Mouse (Mus musculus): Measurements from ENCODE around the gene Notum.
"Not testable (repeated sequence)": the region's sequence is repeated elsewhere in the genome, so short reads cannot be mapped to it uniquely, and the experiment has no call there.

The Notum gene

DNA sequence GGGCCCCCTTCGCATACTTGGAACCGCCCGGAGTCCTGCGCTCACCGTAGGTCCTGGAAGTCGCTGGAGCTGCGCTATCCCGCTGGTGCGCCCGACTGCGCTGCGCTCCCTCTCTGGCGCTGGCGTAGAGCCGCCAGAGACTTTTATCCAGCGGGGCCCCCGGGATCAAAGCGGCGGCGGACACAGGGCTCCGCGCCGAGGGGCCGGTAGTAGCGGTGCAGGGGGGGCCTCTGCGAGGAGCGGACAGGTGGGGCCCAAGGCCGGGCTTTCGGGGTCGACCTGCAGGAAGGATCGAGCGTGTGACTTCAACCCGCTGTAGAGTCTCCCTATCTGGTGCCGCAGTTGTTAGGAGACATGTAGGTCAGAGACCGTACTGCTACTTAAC is at the start of gene Notum:
Gene Notum, minus strand, starts transcription at position 100 of the 385 bp plus-strand sequence.
- DNase-seq (ENCODE audit: low spot score): no peak

DNA sequence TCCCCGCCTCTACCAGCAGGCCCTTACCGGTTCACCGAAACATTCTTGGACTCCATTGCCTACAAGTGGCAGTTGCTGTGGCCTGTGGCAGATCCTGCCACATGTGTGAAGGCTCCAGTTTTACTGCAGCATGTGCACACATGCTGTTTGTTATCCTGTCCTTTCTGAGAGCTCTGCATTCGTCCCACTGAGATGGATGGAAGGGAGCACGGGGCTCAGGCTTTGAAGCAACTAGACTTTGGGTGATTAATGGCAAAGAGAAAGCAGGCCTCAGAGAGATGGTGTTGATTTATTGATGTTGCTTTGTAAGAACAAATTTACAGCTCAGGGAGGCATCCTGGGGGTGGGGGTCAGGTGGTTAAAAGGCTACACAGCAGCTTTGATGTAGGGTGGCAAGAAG is 49.7 kb upstream of the Notum start:
- DNase-seq (ENCODE audit: low spot score): no peak

DNA sequence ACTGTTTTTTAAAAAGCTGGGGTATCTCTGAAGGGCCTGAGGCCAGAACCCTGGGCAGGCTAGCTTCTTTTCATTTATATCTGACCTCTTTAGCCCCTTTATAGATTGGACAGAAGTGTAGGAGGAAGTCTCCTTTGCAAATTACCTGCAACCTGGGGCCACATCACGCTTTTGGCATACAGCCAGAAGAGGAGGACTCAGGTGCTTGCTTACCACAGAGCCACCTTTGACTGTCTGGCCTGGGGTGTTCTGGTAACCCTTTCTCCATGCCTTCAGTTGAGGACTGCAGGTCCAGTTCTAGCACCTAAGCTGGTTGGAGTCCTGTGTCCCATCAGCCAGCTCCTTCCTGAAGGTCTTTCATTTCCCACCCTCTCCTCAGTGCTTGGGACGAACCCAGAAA is 48.6 kb upstream of the Notum start:
- DNase-seq (ENCODE audit: low spot score): no peak

DNA sequence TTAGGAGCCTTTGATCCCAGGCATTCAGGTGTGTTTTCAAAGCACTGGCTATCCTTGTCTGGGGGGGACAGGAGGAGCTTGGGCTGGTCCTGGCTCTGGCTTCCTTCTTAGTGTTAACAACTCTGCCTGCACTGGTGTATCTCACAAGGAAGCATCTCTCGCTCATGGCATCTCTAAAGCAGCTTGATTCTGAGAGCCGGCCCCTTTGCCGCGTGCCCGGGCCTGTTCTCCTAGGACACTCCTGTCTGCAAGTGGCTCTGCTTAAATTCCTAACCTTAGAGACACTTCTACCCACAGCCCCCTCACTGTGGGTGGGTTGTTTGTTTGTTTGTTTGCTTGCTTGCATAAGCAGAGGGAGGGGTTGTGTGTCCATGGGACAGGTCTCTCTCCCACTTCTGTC is 47.0 kb upstream of the Notum start:
- no peak for DNase-seq (ENCODE audit: low spot score)

DNA sequence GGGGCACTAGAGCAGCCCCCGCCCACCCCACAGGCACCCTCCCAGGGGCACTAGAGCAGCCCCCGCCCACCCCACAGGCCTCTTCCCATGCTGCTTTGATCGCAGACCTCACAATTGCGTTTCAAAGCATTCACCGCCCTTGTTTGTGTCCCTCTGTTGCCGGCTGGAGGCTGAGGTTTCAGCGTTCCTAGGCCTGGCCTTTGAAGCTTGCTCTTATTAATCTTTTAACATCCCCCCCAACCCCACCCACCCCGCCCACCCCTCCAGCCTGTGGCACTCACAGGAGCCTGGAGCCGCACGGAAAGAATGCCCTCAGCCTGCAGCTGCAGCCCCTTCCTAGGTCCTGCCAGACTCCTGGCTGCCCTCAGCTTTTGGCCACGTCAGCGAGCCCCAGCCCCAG is 46.2 kb upstream of the Notum start:
- no peak for DNase-seq (ENCODE audit: low spot score)

DNA sequence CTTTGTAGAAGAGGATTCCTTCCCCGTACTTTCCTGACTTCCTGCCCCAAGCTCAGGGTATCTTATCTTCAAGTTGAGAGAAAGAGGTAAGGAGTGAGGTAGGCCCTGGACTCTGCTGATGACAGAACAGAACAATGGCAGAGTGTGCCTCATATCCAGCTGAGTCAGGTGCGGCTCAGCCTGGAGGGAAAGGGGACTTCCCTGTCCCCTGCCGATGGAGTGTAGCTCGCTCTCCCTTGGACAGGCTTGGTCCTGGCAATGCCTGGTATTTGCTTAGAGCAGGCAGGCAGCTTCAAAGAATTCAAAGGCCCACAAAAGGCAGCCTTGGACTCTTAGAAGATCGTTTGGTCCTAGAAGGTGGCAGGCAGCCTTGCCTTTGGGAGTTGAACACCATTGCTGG is 45.1 kb upstream of the Notum start:
- no peak for DNase-seq (ENCODE audit: low spot score)

DNA sequence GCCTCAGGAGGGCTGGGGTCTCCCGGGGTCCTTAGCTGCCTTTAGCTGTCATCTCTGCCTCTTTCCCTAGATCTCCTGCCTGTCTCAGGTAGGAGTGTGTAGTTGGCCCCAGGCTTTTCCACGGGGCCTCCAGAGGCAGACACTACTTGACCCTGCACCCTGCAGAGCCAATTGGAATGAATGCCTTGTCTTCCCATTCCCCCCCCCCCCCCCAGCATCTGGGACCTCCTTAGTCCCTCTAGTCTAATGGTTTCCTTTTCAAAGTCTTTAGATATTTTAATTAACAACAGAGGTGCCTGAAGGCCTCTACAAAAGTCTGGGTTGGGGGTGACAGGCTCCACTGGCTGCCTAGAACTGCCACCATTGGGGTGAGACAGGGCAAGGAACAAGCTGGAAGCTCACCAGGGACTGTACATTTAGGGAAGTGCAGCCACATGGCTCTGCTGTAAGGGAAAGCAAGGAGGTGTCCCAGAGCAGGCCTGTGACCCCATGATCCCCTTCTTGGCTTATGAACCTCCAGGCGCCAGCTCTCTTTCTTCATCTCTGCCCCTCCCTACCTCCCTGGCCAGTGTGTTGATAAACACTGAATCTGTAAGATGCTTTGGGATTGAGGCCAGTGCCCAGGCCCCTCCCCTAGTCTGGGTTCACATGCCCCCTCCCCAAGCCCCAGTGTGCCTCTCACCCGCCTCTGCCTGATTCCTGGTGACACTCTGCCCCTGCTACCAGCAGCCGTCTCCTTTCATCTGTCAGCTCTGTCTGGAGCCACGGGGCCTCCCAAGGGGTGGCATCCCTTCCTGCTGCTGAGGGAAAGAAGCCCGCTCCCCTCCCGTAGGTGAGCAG is 43.7 kb upstream of the Notum start:
- no peak for DNase-seq (ENCODE audit: low spot score)

DNA sequence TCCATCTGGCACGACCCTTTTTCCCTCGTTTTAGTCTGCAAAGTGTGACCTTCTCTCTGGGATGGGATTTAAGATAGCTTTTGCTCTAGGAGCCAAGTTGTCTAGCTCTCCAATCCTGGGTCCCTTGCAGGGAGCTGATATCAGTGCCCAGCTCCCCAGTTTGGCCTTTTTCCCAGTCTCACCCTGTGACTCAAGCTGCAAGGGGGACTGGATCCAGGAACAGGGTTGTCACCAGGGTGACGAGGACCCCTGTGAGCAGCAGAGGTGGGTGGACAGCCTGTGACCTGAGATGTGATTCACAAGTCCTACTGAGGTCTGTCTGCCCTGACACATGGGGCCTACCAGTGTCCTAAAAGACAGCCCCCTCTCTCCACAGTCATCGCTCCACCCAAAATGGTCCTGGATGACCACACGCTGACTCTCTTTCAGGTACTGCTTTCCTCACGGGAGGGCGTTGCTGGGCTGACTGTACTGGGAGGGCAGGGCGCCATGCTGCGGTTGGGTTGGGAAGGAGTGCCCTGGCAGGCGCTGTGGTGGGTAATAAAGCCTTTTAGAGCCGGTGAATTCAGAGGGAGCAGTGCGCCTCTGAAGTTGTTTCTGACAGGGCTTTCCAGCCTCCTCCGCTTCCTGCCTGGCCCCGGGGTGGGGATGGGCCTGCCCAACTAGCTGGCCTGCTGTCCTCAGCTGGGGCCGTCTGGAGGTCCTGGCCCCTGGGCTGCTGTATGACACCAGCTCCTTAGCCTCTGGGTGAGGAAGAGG is 42.9 kb upstream of the Notum start:
- no peak for DNase-seq (ENCODE audit: low spot score)

DNA sequence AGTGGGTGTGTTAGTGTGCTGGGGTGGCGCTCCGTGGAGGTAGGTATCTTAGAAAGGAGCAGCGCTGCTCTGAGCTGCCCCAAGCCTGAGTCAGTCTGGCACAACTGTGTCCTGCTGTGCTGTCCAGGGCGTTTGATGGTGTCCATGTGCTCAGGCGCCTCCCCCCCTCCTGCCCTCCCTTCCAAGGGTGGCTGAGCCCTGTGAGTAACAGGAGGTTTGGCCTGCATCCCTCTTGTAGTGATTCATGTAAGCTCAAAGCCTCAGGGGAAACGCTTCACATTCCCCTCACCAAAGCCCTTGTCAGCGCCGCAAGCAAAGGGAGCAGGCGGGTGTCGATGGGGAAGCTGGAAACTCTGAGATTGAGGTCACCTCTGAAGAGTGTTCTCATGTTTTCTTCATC is 36.8 kb upstream of the Notum start:
- DNase-seq (ENCODE audit: low spot score): no peak

DNA sequence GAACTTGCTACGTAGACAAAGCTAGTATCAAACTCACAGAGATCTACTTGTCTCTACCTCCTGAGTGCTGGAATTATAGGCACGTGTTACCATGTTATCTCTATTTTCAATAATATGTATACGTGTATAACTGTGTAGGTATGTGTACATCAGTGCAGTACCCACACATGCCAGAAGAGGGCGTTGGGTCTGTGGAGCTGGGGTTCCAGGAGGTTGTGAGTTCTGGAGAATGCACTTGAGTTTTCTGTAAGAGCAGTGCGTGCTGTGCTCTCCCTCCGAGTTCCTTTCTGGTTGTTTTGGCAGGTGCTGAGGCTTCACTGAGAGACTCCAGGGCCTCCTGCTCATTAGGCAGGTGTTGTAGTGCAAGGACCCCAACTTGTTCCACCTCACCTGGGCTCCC is 35.6 kb upstream of the Notum start:
- no peak for DNase-seq (ENCODE audit: low spot score)

DNA sequence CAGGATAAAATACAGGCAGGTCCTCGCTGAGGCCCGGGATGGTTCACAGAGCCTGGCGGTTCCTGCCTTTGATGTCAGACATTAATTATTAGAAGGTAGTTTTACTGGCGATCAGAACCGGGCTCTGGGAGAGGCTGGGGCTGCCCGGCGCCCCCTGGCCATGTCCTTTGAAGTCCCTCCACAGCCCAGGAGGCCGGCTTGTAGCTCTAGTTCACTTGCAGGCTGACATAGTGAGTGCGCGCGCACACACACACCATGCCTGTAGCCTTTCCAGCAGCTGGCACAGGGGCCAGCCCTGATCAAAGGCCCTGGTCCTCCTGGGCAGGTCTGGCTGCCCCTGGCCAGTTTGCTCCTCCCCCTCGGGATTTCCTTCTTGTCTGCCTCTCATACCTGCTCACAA is 34.7 kb upstream of the Notum start:
- DNase-seq (ENCODE audit: low spot score): no peak

DNA sequence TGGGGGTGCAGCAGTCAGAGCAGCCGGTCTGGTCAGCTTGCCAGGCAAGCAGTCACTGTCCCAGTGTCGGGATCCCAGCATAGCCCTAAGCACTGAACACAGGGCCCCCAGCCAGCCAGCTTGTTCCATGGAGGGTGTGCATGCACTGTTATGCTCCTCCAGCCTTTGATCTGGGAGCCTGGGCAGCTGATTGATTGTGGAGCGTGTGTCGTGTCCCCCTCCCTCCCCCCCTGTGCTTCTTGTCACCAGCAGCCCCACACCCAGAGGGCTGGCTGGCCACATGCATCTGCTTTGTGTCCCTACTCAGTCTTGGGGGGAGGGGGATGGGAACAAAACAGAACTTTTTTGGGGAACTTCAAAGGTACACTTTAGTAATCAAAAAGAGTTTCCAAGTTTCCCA is 34.2 kb upstream of the Notum start:
- DNase-seq (ENCODE audit: low spot score): no peak

DNA sequence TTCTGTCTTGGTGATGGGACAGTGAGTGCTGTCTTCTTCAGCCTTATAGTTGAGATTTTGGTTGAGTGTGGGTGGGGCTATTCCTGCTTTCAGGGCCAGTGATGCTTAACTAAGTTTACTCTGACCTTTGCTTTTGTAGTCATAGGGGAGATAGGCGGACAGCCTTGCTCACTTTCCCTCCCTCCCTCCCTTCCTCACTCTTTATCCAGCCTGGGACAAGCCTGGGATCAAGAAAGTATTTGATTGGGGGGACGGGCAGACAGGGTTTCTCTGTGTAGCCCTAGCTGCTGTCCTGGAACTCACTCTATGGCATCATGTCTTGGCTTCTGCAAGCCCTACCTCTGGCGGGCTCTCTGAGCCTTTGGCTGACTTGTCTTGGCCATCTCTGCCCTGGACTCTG is 32.5 kb upstream of the Notum start:
- DNase-seq (ENCODE audit: low spot score): no peak

DNA sequence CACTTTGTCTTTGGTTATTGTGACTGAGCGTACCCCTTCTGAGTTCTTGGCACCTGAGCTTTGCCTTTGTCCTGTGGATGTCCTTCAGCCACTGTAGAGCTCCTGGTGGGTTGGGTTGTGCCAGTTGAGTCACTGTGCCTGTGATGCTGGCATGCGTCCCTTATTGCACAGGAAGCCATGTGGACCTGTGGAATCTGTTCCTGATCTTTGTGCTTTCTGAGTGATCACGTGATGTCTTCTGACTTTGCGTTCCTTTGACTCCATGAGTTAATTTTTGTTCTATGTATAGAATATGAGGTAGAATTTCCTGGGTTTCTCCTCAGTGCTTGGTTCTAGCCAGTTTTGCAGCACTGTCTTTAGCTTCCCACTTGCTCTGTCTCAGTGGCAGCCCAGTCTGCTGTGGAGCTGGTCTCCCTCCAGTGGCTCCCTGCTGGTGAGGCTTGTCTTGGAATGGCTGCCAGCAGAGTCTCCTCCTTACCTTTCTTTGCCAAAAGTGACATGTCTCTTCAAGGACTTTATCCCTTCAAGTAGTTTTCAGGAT is 31.6 kb upstream of the Notum start:
- DNase-seq (ENCODE audit: low spot score): no peak

DNA sequence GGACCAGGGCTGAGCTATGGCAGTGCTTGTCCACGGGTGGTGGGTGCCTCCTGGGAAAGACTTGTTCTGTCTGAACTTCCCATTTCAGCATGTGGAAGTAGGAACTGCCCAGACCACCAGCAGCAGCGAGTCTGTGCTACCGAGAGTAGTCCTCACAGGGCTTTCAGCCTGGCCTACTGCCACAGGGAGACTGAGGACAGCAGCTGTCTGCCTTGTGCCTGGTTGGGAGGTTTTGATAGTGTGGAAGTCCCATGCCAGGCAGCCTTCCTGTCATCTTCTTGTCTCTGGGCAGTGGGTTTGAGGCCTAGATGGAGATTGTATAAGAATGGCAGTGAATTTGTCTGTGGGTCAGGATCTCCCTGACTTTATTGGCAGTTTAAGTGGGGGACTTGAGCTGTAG is 28.4 kb upstream of the Notum start:
- DNase-seq (ENCODE audit: low spot score): no peak

DNA sequence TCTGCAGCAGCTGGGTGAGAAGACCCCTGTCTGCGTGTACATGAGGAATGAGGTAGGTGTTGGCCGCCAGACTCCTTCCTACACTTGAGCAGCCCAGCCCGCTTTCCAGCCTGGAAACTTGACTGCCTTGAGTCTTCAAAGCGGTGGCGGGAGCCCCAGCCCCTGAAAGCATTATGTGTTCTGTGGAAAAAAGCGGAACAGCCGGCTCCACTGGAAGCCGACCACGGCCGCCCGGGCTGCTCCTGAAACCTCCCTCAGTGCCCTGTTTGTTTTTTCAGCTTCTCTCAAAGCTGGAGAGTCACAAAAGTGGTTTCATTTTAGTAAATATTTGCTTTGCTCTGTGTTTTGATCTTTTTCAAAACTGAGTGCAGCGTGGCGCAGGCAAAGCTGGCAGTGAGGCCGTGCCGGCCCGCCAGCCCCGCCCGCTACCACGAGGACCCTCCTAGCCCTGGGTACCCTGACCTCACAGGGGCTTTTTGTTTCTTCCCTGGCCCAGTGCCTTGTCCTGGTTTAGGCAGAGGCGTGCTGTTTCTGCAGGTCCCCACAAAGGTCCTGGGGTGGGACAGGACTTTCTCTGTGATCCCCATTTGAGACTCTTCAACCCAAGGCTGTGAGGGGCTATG is 25.8 kb upstream of the Notum start:
- no peak for DNase-seq (ENCODE audit: low spot score)

DNA sequence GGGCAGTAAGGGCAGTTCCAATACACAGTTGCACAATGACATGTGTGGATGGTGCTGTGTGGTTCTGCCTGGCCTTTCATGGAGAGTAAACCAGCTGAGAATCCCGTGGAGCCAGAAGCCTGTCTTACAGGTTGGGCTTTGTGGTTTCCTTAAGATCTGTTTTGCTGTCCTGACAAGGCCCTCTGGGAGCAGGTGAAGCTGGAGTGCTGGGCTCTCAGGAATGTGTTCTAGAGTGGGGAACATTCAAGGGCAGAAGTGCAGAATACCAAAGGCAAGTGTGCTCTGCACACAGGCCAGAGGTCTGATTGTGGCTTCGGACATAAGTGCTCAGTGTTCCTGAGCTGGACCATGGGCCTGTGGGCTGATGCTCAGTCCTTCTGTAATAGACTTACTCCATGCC is 23.7 kb upstream of the Notum start:
- DNase-seq (ENCODE audit: low spot score): no peak

DNA sequence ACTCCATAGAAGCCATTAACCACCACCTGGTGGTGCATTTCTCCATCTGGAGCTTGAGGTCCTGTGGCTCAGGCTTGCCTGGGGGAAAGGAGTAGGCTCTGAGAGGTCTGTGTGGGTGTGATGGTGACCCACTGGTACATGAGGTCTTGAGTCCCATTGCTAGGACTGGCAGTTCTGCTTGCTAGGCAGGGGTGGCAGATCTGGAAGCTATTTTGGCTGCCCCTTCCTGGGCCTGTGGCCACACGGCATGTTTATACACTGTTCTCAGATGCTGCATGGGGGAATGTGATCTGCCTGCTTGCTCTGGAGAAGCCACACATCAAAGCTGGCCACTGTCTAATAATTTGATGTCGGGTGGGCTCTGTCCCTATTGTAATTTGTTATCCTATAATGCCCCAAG is 23.1 kb upstream of the Notum start:
- no peak for DNase-seq (ENCODE audit: low spot score)

DNA sequence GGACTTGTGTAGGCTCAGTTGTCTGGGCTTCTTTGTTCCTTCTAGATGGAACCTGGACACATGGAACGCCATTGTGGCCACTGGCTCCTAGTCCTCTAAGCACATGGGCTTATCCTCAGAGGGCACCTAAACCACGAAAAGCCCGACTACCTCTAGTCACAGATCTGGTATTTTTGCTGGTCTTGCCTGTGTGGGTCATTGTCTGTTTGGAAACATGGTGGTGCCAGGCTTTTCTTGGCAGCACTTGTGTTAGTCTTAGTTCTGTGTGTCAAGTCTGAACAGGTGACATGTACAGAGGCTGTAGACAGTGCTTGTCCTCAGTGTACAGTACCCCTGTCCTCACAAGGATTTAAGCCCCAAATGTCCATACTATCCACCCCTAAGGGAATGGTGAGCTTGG is 22.6 kb upstream of the Notum start:
- DNase-seq (ENCODE audit: low spot score): no peak

DNA sequence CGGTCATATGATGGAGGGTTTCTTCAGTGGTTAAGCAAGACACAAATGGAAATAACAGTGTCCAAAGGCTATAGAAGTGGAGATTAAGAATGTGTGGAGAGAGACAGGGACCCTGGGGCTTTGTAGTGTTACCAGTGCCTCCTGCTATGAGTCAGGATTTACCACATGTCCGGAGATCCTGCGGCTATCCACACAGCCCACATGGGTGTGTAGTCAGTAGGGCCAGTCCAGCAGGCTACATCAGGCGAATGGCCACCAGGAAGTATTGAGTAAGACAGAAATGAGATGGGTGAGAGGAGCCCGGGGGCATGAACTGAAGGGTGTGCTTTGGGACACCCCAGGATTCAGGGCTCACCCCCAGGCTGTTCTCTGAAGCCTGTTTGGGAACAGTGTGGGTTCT is 21.7 kb upstream of the Notum start:
- DNase-seq (ENCODE audit: low spot score): no peak

DNA sequence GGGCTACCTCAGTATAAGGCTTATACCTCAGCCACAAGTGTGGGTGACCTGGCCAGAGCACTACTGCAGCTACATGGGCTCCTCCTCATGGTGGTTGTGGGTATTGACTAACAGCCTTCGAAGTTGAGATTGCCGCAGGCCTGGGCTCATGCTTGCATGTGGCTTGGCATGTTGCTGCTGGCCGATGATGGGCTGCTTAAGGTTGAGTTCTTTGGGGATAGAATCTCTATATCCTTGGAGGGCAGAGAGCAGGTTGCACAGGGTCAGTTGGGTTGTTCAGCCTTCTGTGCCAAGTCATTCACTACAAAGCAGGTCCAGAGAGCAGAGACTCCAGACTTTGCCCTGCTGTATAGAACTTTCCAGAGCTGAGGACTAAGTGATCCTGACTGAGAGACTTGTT is 18.9 kb upstream of the Notum start:
- DNase-seq (ENCODE audit: low spot score): no peak

DNA sequence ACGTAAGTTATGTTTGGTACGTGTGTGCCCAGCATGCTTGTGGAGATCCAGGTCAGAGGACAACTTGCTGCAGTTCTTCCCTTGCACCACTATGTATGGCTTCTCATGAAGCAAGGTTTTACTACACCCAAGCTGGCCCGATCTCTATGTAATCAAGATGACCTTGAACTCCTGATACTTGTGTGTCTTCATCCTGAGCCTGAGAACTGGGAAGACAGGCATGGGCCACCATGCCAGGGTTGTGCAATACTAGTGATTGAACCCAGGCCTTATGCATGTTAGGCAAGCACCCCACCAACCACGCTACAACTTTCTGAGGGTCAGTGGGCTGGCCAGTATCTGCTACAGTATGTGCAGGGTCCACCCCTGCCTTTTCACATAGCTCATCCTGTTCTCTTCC is 16.0 kb upstream of the Notum start:
- DNase-seq (ENCODE audit: low spot score): no peak

DNA sequence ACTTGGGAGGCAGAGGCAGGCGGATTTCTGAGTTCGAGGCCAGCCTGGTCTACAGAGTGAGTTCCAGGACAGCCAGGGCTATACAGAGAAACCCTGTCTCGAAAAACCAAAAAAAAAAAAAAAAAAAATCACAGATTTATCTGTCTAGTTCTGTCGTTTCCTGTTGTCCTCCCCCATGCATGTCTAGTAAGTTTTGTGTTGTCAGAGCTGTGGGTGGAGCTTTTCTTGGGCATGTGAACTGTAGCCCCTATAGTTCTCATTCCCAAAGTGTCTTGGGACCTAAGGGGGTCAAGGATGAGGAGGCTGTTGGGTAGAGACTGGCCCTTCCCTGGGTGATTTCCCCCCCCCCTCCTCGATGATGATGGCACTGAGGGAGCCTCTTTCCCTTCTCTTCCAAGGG is 14.9 kb upstream of the Notum start:
- not testable (repeated sequence) for DNase-seq (ENCODE audit: low spot score)
